Mouse (Mus musculus) frontal cortex, postnatal 25 days (tissue): Measurements from ENCODE around the gene Rsl1.
A peak's percentile ranks its signal among the peaks of the same experiment; 100 is the strongest.
"Not testable (repeated sequence)": the region's sequence is repeated elsewhere in the genome, so short reads cannot be mapped to it uniquely, and the experiment has no call there.

Experiments used
- DNase-seq, 2 experiments: peaks; one replicate each; pipeline ENCODE4 v3.0.0; 2022; ENCODE audit warnings: low spot score in 2 of 2

Gene Rsl1

DNA sequence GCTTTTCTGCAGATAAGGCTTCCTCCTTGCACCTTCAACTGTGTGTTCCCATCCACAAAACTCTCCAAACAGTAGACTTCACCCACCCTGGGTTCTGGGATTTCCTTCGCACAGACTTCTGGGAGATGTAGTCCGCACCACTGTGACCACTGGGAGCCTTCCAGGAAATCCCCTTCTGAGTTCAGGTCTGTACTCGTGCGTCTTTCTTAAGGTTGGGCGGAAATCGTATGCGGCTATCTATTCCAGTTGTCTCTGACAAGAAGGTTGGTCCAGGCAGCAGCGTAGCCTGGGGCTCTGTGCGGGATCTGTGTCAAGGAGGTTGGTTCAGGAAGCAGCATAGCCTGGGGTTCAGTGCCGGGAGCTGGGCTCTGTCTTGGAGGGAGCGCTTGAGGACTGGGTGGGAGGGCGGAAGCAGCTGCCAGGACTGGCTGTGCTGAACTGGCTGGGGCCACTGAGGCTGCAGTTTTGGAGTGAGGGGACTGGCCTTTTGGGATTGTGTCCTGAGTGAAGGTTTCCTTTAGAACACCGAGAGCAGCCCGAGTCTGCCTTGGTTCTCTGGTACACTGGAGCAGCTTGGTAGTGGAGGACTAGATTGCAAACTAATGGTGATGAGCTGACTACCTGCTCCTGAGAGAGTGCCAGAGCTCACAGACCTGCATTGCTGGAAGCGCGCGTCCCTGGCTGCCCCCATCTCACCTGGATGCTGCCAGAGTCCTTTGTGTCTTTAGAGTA, at the start of gene Rsl1:
TSS of gene Rsl1 (plus strand) at position 192 of the 732 bp plus-strand sequence.
- peak; percentile 52 to 59 for DNase-seq

DNA sequence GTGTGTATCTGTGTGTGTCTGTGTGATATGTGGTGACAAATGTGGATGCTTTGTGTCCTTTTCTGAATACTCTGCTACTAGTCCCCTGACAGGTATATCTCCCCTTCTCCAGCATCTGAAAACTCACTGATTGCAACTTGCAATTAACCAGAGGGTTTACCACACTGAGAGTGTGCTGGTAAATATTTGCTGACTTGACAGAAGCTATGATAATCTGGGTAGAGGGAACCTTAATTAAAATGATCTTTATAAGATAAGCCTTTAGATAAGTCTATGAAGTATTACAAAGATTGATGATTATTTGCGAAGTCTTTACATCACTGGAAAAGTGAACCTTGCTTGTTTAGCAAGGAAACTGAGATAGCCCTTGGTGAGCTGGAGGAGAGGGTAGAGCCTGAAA, 48.5 kb upstream of the Rsl1 start:
- DNase-seq = no peak

- not testable (repeated sequence) for DNase-seq
Observed at GRCm38 (mm10) chr13:67127507-67127906, 45.5 kb upstream of the Rsl1 start.

DNA sequence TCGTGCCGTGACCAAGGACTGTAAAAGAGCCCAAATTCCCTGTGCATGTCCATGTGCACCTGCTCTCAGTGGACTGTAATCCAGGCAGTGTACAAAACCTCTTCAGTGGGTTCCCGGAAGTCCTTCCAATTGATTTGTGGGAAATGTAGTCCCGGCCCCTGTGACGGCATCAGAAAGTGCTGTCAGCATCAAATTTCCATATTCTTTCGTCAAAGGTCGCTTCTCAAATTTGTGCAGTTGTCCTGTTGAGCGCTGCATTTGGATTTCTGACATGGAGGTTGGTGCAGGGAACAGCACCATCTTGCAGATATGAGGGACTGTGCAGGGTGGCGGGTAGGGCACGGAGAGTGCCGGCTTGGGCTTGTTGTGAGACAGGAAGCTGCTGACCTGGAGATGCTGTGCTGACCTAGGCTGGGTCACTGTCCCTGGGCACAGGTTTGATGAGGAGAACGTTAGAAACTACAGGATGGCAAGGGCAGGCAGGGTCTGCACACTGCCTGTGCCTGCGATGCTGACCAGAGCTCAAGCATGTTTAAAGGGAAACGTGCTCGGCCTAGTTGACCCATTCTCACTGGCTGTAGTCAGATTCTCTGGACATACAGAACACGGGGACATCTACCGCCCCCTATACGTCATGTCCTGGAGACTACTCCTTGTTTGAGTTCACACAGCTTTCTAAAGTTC, 44.8 kb upstream of the Rsl1 start:
- DNase-seq = peak; percentile 78 to 83

DNA sequence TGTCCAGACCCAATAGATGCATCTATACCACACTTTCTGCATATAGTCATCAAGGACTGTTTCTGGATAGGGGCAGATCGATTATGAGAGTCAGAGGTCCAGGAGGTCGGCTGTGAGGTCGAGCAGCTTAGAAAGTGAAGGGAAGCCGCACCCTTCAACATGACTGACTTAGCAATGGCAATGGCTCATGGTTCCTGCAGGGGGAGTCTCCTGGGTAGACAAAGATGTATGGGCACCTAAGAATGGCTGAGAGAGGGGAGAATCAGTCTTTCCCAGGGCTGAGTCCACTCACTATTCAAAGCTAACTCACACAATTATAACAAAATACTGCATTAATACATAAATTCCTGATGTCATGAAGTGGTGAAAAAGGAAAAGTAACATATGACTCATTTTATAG, 6.9 kb upstream of the Rsl1 start:
- not testable (repeated sequence) for DNase-seq

- no peak for DNase-seq
Observed at GRCm38 (mm10) chr13:67173723-67174055, 707 bp downstream of the Rsl1 start.

DNA sequence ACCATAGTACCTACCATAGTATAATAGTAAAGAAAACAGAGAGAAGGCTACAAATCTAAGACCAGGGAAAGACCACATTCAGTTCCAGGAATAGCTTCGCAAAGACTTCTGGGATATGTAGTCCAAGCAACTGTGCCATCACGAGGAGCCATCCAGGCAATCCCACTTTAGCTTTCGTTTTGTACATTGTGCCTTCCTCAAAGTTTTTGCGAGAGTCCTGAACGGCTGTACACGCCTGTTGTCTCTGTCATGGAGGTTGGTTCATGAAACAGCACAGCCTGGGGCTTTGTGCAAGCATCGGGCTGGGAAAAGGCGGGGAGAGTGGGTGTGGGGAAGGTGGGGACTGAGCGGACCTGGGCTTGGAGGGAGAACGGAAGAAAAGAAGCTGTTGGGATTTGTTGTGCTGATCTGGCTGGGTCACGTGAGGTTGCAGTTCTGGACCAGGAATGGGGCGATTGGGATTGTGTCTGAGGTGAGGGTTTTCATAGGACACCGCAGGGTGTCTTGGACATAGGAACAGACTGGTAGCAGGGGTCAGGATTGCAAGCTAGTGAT, 21.4 kb downstream of the Rsl1 start, which contains the start of gene Zfp455:
TSS of gene Zfp455 (plus strand) at position 167 of the 555 bp plus-strand sequence.
- peak; percentile 27 to 46 for DNase-seq

GRCm38 (mm10) chr13:67201656-67202055, 28.7 kb downstream of the Rsl1 start:
- DNase-seq = no peak

DNA sequence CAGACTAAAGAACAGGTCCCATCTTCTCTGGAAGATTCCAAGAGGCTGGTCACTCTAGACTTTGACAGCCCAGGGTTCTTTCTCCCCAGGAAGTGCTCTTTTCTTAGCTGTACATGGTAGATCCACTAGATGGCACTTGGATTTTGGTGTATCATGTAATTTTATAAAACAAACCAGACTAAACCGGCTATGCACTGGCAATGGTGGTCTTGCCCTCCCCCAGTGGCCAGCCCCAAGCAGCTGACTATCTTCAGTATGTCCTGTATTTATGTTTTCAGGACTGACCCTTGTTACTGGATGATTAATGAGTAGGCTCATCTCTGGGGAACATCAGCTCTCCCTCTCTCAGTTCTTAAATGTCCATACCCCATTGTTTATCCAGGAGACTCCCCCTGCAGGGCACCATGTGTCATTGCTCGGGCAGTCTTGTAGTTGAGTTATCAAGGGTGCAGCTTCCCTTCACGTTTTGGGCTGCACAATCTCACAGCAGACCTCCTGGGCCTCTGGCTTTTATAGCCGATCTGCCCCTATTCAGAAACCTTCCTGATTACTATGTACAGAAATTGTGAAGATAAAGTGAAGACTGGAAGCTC, 41.1 kb downstream of the Rsl1 start:
- no peak for DNase-seq
